Mouse (Mus musculus): ENCODE data around the gene Sox13. TPM values are rescaled to one million over a fixed set of nuclear protein-coding genes. Genes with fewer than 3 reads are reported as not detected.

The Sox13 gene
- polyA plus RNA-seq, 1 experiment = 15.4 TPM

DNA sequence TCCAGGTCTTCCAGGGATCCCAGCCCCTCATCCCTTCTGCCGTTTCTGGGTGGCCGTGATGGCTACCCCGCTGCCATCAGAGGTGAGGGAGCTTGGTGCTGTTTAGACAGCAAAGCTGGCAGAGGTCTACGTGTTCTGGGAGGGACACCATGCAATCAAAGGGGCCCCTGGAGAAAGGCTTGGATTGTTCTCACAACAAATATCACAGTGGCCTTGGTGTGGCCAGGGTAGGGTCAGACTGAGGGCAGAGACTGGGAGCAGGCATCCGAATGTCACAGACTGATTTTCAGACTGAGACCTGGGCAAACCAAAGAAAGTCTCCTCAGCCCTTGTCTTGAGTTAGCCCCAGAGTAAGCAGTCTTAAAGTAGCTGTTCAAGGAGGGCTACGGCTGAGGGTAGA, 52.7 kb downstream of the Sox13 start:
- Histone ChIP-seq H3K27me3 (ENCODE audit: control insufficient read depth, insufficient read depth, low read length) (no peaks in the 10 kb centered on the region), H3K4me3 (replicated peaks; ENCODE audit: insufficient read depth, low read depth, low read length) (no peak overlapping the region), H3K4me1 (ENCODE audit: control insufficient read depth, insufficient read depth, low read length) (peaks cover 15% of the 10 kb centered on the region), H3K27ac (ENCODE audit: insufficient read depth, low read length) (no peak overlapping the region)
- TF ChIP-seq CTCF (IDR thresholded peaks at IDR 0.05; ENCODE audit: borderline replicate concordance, insufficient read depth, low read depth, low read length) (no peak), POLR2A (IDR thresholded peaks at IDR 0.05; ENCODE audit: borderline replicate concordance, insufficient read depth, low read length) (no peak)
- WGBS = 77% methylated on average over 6 of the region's 6 CpGs
- no peak for DNase-seq

DNA sequence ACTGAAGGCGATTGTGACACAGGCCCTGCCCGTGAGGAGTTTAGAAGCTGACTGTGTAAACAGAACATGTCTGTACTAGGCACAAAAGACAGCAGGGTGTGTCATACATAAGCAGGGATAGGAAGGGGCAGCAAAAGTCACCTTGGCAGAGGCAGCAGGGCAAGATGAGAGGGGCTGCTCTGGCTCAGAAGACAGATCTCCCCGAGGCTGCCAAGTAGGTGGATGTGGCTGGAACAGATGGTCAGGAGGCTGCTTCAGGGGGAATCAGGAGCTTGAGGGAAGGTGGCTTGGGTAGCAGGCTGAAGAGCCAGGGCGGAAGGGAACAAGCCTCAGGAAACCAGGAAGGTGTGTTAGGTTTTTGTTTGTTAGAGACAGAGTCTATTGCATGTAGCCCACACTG, 53.8 kb downstream of the Sox13 start:
- H3K4me3 ChIP-seq (replicated peaks; ENCODE audit: insufficient read depth, low read depth, low read length) = no peak overlapping the region
- H3K27ac ChIP-seq (ENCODE audit: insufficient read depth, low read length) = no peak overlapping the region
- no peak for DNase-seq
- TF ChIP-seq POLR2A (IDR thresholded peaks at IDR 0.05; ENCODE audit: borderline replicate concordance, insufficient read depth, low read length) (no peak), CTCF (IDR thresholded peaks at IDR 0.05; ENCODE audit: borderline replicate concordance, insufficient read depth, low read depth, low read length) (no peak)
- H3K4me1 ChIP-seq (ENCODE audit: control insufficient read depth, insufficient read depth, low read length) = peaks cover 15% of the 10 kb centered on the region
- no peaks in the 10 kb centered on the region for H3K27me3 ChIP-seq (ENCODE audit: control insufficient read depth, insufficient read depth, low read length)
- 51% methylated on average over 4 of the region's 4 CpGs for WGBS

DNA sequence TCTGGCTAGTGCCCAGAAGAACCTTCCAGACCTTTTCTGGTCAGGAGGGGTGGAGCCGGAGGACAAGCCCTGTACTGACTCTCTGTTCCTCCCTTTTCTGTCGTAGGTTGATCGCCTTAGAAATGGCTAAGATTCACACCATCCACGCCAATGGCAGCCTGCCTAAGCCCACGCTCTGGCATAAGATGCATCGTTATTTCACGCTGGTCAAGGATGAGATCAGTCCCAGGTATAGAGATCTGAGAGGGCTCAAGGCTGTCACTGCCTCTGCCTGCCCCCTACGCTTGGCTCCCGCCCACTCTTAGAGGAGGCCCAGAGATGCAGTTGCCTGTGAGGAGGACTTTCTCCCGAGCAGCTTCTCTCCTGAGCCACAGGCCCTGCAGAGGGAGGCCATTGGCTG, 55.5 kb downstream of the Sox13 start:
- TF ChIP-seq POLR2A (IDR thresholded peaks at IDR 0.05; ENCODE audit: borderline replicate concordance, insufficient read depth, low read length) (no peak), CTCF (IDR thresholded peaks at IDR 0.05; ENCODE audit: borderline replicate concordance, insufficient read depth, low read depth, low read length) (no peak)
- Histone ChIP-seq H3K4me1 (ENCODE audit: control insufficient read depth, insufficient read depth, low read length) (peaks cover 15% of the 10 kb centered on the region), H3K27me3 (ENCODE audit: control insufficient read depth, insufficient read depth, low read length) (no peaks in the 10 kb centered on the region), H3K27ac (ENCODE audit: insufficient read depth, low read length) (0 out of 2 replicates have a peak overlapping the region, but pooled peaks have one; percentile 19), H3K4me3 (replicated peaks; ENCODE audit: insufficient read depth, low read depth, low read length) (no peak overlapping the region)
- WGBS = 31% methylated on average over 10 of the region's 10 CpGs
- peak; percentile 24 to 25 for DNase-seq

DNA sequence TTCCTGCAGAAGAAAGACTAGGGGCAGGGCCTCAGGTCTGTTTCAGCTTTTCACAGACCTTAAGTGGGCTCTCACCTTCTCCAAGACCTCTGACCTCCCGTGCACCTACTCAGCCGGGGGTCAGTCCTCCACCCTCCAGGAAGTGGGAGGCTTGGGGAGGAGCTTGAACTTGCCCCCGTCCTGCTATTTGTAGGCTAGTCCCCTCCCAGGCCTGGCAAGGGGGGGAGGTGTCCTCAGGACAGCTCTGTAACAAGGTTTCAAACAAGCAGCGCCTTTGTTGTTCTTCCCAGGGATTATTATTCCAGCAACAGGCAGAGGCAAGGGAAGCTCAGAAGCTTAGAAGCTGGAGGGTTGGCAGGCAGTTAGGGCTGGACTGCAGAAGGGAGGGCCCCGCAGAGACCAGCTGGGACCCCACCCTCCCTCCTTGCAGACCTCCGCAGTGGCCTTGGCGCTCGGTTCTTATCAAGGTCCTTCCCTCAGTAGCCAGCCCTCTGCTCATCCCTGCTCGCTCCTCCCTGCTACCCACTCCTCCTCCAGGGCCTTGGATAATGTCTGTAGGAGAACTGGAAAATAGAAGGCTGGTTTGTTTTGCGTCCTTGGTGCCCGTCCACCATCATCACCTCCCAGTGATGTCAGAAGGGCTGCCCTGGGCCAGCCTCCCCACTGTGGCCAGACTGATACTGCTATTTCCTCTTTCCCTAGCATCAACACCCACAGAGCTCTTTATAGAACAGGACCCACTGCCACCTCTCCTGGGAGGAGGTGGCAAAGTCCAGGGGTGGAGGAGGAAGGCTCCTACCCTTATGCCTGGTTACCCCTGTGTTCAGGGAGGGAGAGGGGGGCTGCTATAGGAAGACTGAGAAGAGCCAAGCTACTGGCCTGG, 56.3 kb downstream of the Sox13 start:
- no peak for DNase-seq
- TF ChIP-seq CTCF (IDR thresholded peaks at IDR 0.05; ENCODE audit: borderline replicate concordance, insufficient read depth, low read depth, low read length) = no peak
- TF ChIP-seq POLR2A (IDR thresholded peaks at IDR 0.05; ENCODE audit: borderline replicate concordance, insufficient read depth, low read length) = no peak
- WGBS = 41% methylated on average over 11 of the region's 11 CpGs
- Histone ChIP-seq H3K27ac (ENCODE audit: insufficient read depth, low read length) (peak overlapping the region; percentile 19; the same call in 1 of the 2 replicates), H3K27me3 (ENCODE audit: control insufficient read depth, insufficient read depth, low read length) (no peaks in the 10 kb centered on the region), H3K4me1 (ENCODE audit: control insufficient read depth, insufficient read depth, low read length) (peaks cover 15% of the 10 kb centered on the region), H3K4me3 (replicated peaks; ENCODE audit: insufficient read depth, low read depth, low read length) (no peak overlapping the region)

DNA sequence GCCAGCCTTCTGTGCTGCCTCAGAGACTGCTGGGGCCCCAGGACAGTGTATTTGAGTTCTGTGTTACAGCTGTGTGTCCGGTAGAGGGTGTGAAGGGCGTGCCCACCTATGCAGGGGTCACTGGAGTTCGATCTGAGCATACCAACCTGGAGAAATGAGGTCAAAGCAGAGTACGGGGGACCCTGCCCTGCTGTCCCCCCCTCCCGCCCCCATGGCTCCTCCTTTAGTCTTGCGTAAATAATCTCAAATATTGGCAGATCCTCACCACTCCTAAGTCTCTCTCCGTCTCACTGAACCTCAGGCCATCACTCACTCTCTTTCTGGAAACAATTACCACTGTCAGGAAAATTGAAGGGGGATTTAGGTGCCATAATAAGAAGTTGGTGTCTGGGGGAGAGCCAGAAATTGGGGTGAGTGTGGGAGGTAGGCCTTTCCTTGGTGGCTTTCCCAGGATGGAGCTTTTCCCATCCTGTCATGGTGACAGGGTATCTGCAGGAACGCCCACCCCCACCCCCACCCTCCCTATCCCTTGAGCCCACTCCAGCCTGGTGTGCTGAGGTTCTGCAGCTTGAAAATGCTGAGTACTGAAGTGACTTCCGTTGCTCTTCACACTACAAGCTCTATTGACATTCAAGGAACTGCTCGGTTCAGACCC, 57.1 kb downstream of the Sox13 start:
- no peak overlapping the region for H3K27ac ChIP-seq (ENCODE audit: insufficient read depth, low read length)

DNA sequence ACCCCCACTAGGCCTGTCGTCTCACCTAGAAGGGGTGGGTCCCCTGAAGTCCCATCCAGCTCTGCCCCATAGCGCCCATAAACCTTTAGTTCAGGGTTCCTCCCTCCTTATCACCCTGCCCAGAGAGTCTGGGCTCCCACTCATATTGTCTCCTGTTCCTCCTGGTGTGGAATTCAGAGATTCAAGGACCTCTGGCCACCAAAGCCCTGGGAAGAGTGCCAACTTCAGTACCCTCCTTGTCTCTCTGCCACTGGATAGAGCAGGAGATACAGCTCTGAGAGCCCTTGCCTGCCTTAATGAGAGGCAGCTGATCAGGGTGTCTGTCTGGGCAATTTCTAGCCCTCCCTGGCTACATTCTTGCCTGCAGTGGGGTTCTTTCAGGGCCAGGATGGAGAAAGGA, 59.3 kb downstream of the Sox13 start:
- no peak overlapping the region for H3K27ac ChIP-seq (ENCODE audit: insufficient read depth, low read length)
- peaks cover 11% of the 10 kb centered on the region for H3K4me1 ChIP-seq (ENCODE audit: control insufficient read depth, insufficient read depth, low read length)
- no peak for TF ChIP-seq POLR2A (IDR thresholded peaks at IDR 0.05; ENCODE audit: borderline replicate concordance, insufficient read depth, low read length)
- no peak for TF ChIP-seq CTCF (IDR thresholded peaks at IDR 0.05; ENCODE audit: borderline replicate concordance, insufficient read depth, low read depth, low read length)
- no peaks in the 10 kb centered on the region for H3K27me3 ChIP-seq (ENCODE audit: control insufficient read depth, insufficient read depth, low read length)
- WGBS = 59% methylated on average over 2 of the region's 2 CpGs
- no peak overlapping the region for H3K4me3 ChIP-seq (replicated peaks; ENCODE audit: insufficient read depth, low read depth, low read length)
- no peak for DNase-seq

More for the DNA sequence above, 57.1 kb downstream of the Sox13 start:
- peaks cover 15% of the 10 kb centered on the region for H3K4me1 ChIP-seq (ENCODE audit: control insufficient read depth, insufficient read depth, low read length)
- no peak overlapping the region for H3K4me3 ChIP-seq (replicated peaks; ENCODE audit: insufficient read depth, low read depth, low read length)
- no peaks in the 10 kb centered on the region for H3K27me3 ChIP-seq (ENCODE audit: control insufficient read depth, insufficient read depth, low read length)
- TF ChIP-seq POLR2A (IDR thresholded peaks at IDR 0.05; ENCODE audit: borderline replicate concordance, insufficient read depth, low read length) (no peak), CTCF (IDR thresholded peaks at IDR 0.05; ENCODE audit: borderline replicate concordance, insufficient read depth, low read depth, low read length) (no peak)
- no peak for DNase-seq
- 60% methylated on average over 10 of the region's 10 CpGs for WGBS

DNA sequence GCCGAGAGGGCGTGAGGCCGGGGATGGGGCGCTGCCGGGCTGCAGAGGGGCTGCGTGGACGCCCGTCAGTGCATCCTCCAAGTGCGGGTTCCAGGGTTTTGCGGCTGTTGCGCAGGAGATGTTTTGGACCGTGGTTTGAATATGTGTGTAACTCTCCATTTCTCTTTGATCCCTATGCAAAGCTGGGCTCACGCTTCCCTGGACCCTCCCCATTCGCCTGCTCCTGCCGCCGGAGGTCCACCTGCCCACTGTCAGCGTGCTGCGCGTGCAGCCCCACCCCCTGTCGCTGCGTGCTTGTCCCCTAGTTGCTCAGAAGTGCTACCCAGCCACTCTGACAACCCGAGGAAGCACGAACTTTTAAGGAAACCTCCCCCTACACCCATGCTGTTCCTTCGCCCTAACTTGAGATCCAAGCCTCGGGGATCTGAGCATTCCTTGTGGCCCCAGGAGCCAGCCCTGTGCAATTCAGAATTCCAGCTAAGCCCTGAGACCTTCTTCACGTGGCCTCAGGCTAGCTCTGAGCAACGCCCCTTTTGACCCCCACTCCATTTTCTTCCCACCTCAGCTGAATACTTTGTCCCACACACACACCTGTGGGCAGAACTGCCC, 60.1 kb downstream of the Sox13 start:
- Histone ChIP-seq H3K27me3 (ENCODE audit: control insufficient read depth, insufficient read depth, low read length) (no peaks in the 10 kb centered on the region), H3K4me1 (ENCODE audit: control insufficient read depth, insufficient read depth, low read length) (peaks cover 11% of the 10 kb centered on the region), H3K27ac (ENCODE audit: insufficient read depth, low read length) (no peak overlapping the region), H3K4me3 (replicated peaks; ENCODE audit: insufficient read depth, low read depth, low read length) (peak overlapping the region; percentile 60)
- 12% methylated on average over 27 of the region's 27 CpGs for WGBS
- TF ChIP-seq POLR2A (IDR thresholded peaks at IDR 0.05; ENCODE audit: borderline replicate concordance, insufficient read depth, low read length) = no peak
- no peak for TF ChIP-seq CTCF (IDR thresholded peaks at IDR 0.05; ENCODE audit: borderline replicate concordance, insufficient read depth, low read depth, low read length)
- DNase-seq = no peak

All from cerebellum, adult 2 months (tissue).